Mouse (Mus musculus) yolk sac, embryonic 10.5 days (tissue): ENCODE results near the gene Vmn1r95.
"Not testable (repeated sequence)": the region's sequence is repeated elsewhere in the genome, so short reads cannot be mapped to it uniquely, and the experiment has no call there.

Experiments used
- DNase-seq: peaks from one replicate; pipeline ENCODE4 v3.0.0-alpha.2; 2017; ENCODE audit warnings: low spot score

Gene Vmn1r95

GRCm38 (mm10) chr7:20193410-20193809, at the start of gene Vmn1r95:
Vmn1r95 (plus strand) TSS chr7:20193710.
- DNase-seq, result not testable (repeated sequence)

- DNase-seq, result not testable (repeated sequence)
Observed at GRCm38 (mm10) chr7:20168277-20168676, 25.2 kb upstream of the Vmn1r95 start, which contains the start of gene Vmn1r94. Vmn1r94 (minus strand) TSS chr7:20168377.

- not testable (repeated sequence) for DNase-seq
Observed at GRCm38 (mm10) chr7:20205507-20205906, 12.0 kb downstream of the Vmn1r95 start, which contains the start of gene Gm6164. Gm6164 (minus strand) TSS chr7:20205607.

- not testable (repeated sequence) for DNase-seq
Observed at GRCm38 (mm10) chr7:20233728-20234127, 40.2 kb downstream of the Vmn1r95 start, which contains the start of gene Gm4498. Gm4498 (minus strand) TSS chr7:20233828.
